Mouse (Mus musculus): ENCODE data around the gene Apoh. TPM values are rescaled to one million over a fixed set of nuclear protein-coding genes. Genes with fewer than 3 reads are reported as not detected.

Apoh gene
- polyA plus RNA-seq, 1 experiment from 2014 or later = 0.29 TPM

- Histone ChIP-seq H3K4me2 (replicated peaks; ENCODE audit: low read depth, low read length) (no peak overlapping the region), H3K4me1 (ENCODE audit: insufficient read depth, low read depth, low read length) (no peaks in the 10 kb centered on the region; the same call in 1 of the 2 replicates), H3K4me3 (ENCODE audit: low read depth, low read length) (no peak overlapping the region), H3K9me3 (ENCODE audit: low read length) (no peaks in the 10 kb centered on the region), H3K36me3 (ENCODE audit: insufficient read depth, low read length) (no peaks in the 10 kb centered on the region), H3K27me3 (replicated peaks; ENCODE audit: insufficient read depth, low read length) (no peaks in the 10 kb centered on the region), H3K27ac (ENCODE audit: low read length) (no peak overlapping the region), H3K9ac (replicated peaks; ENCODE audit: low read depth) (no peak overlapping the region)
- ATAC-seq (no peak), DNase-seq (ENCODE audit: low spot score) (no peak)
- 55% methylated on average over 5 of the region's 5 CpGs for WGBS
- TF ChIP-seq EP300 (IDR thresholded peaks at IDR 0.05) = no peak
- no peak for TF ChIP-seq CTCF (IDR thresholded peaks at IDR 0.05)
These were observed 33.4 kb upstream of the Apoh start for GRCm38 (mm10) chr11:108309791-108310190.

- Histone ChIP-seq H3K9ac (replicated peaks; ENCODE audit: low read depth) (no peak overlapping the region), H3K27me3 (replicated peaks; ENCODE audit: insufficient read depth, low read length) (no peaks in the 10 kb centered on the region), H3K27ac (ENCODE audit: low read length) (no peak overlapping the region), H3K4me1 (ENCODE audit: insufficient read depth, low read depth, low read length) (no peaks in the 10 kb centered on the region; the same call in 1 of the 2 replicates), H3K4me3 (ENCODE audit: low read depth, low read length) (no peak overlapping the region), H3K9me3 (ENCODE audit: low read length) (no peaks in the 10 kb centered on the region), H3K36me3 (ENCODE audit: insufficient read depth, low read length) (no peaks in the 10 kb centered on the region), H3K4me2 (replicated peaks; ENCODE audit: low read depth, low read length) (no peak overlapping the region)
- no peak for TF ChIP-seq EP300 (IDR thresholded peaks at IDR 0.05)
- no peak for DNase-seq (ENCODE audit: low spot score)
- 63% methylated on average over 2 of the region's 2 CpGs for WGBS
- no peak for ATAC-seq
These were observed 31.2 kb upstream of the Apoh start for GRCm38 (mm10) chr11:108311912-108312311.

- no peak overlapping the region for H3K27ac ChIP-seq (ENCODE audit: low read length)
- no peak overlapping the region for H3K4me2 ChIP-seq (replicated peaks; ENCODE audit: low read depth, low read length)
- H3K4me3 ChIP-seq (ENCODE audit: low read depth, low read length) = no peak overlapping the region
- no peak overlapping the region for H3K9ac ChIP-seq (replicated peaks; ENCODE audit: low read depth)
- H3K9me3 ChIP-seq (ENCODE audit: low read length) = no peaks in the 10 kb centered on the region
- TF ChIP-seq EP300 (IDR thresholded peaks at IDR 0.05) (no peak), CTCF (IDR thresholded peaks at IDR 0.05) (no peak)
- 62% methylated on average over 5 of the region's 5 CpGs for WGBS
- ATAC-seq (no peak), DNase-seq (ENCODE audit: low spot score) (no peak)
- no peaks in the 10 kb centered on the region for H3K36me3 ChIP-seq (ENCODE audit: insufficient read depth, low read length)
- no peaks in the 10 kb centered on the region for H3K27me3 ChIP-seq (replicated peaks; ENCODE audit: insufficient read depth, low read length)
- H3K4me1 ChIP-seq (ENCODE audit: insufficient read depth, low read depth, low read length) = no peaks in the 10 kb centered on the region; the same call in 1 of the 2 replicates
These were observed 30.6 kb upstream of the Apoh start for GRCm38 (mm10) chr11:108312516-108312915.

- ATAC-seq (no peak), DNase-seq (ENCODE audit: low spot score) (no peak)
These were observed 27.4 kb upstream of the Apoh start for GRCm38 (mm10) chr11:108315736-108316135.

GRCm38 (mm10) chr11:108317878-108318277, 25.3 kb upstream of the Apoh start:
- DNase-seq (ENCODE audit: low spot score) (no peak), ATAC-seq (no peak)
- H3K27me3 ChIP-seq (replicated peaks; ENCODE audit: insufficient read depth, low read length) = no peaks in the 10 kb centered on the region
- no peak overlapping the region for H3K4me2 ChIP-seq (replicated peaks; ENCODE audit: low read depth, low read length)
- no peaks in the 10 kb centered on the region for H3K36me3 ChIP-seq (ENCODE audit: insufficient read depth, low read length)
- WGBS = 63% methylated on average over 6 of the region's 6 CpGs
- no peak overlapping the region for H3K4me3 ChIP-seq (ENCODE audit: low read depth, low read length)
- TF ChIP-seq EP300 (IDR thresholded peaks at IDR 0.05) (no peak), CTCF (IDR thresholded peaks at IDR 0.05) (no peak)
- H3K4me1 ChIP-seq (ENCODE audit: insufficient read depth, low read depth, low read length) = no peaks in the 10 kb centered on the region
- no peaks in the 10 kb centered on the region for H3K9me3 ChIP-seq (ENCODE audit: low read length)
- no peak overlapping the region for H3K9ac ChIP-seq (replicated peaks; ENCODE audit: low read depth)
- H3K27ac ChIP-seq (ENCODE audit: low read length) = no peak overlapping the region

More at GRCm38 (mm10) chr11:108315736-108316135, 27.4 kb upstream of the Apoh start:
- Histone ChIP-seq H3K9ac (replicated peaks; ENCODE audit: low read depth) (no peak overlapping the region), H3K4me2 (replicated peaks; ENCODE audit: low read depth, low read length) (no peak overlapping the region), H3K36me3 (ENCODE audit: insufficient read depth, low read length) (no peaks in the 10 kb centered on the region), H3K27me3 (replicated peaks; ENCODE audit: insufficient read depth, low read length) (no peaks in the 10 kb centered on the region), H3K9me3 (ENCODE audit: low read length) (no peaks in the 10 kb centered on the region), H3K27ac (ENCODE audit: low read length) (no peak overlapping the region), H3K4me1 (ENCODE audit: insufficient read depth, low read depth, low read length) (no peaks in the 10 kb centered on the region), H3K4me3 (ENCODE audit: low read depth, low read length) (no peak overlapping the region)
- 76% methylated on average over 7 of the region's 7 CpGs for WGBS
- TF ChIP-seq CTCF (IDR thresholded peaks at IDR 0.05) (no peak), EP300 (IDR thresholded peaks at IDR 0.05) (no peak)

GRCm38 (mm10) chr11:108319162-108319561, 24.0 kb upstream of the Apoh start:
- H3K4me1 ChIP-seq (ENCODE audit: insufficient read depth, low read depth, low read length) = no peaks in the 10 kb centered on the region
- no peak for DNase-seq (ENCODE audit: low spot score)

GRCm38 (mm10) chr11:108320561-108320960, 22.6 kb upstream of the Apoh start:
- H3K27ac ChIP-seq (ENCODE audit: low read length) = no peak overlapping the region
- H3K4me3 ChIP-seq (ENCODE audit: low read depth, low read length) = no peak overlapping the region
- TF ChIP-seq EP300 (IDR thresholded peaks at IDR 0.05) (no peak), CTCF (IDR thresholded peaks at IDR 0.05) (no peak)
- H3K4me1 ChIP-seq (ENCODE audit: insufficient read depth, low read depth, low read length) = no peaks in the 10 kb centered on the region
- no peak overlapping the region for H3K9ac ChIP-seq (replicated peaks; ENCODE audit: low read depth)
- WGBS = 67% methylated on average over 7 of the region's 7 CpGs
- no peaks in the 10 kb centered on the region for H3K27me3 ChIP-seq (replicated peaks; ENCODE audit: insufficient read depth, low read length)
- no peaks in the 10 kb centered on the region for H3K9me3 ChIP-seq (ENCODE audit: low read length)
- no peak for DNase-seq (ENCODE audit: low spot score)
- no peak for ATAC-seq
- H3K36me3 ChIP-seq (ENCODE audit: insufficient read depth, low read length) = no peaks in the 10 kb centered on the region
- H3K4me2 ChIP-seq (replicated peaks; ENCODE audit: low read depth, low read length) = no peak overlapping the region

More at GRCm38 (mm10) chr11:108319162-108319561, 24.0 kb upstream of the Apoh start:
- ATAC-seq = no peak
- H3K36me3 ChIP-seq (ENCODE audit: insufficient read depth, low read length) = no peaks in the 10 kb centered on the region
- WGBS = 82% methylated on average over 11 of the region's 11 CpGs
- TF ChIP-seq CTCF (IDR thresholded peaks at IDR 0.05) (no peak), EP300 (IDR thresholded peaks at IDR 0.05) (no peak)
- H3K4me2 ChIP-seq (replicated peaks; ENCODE audit: low read depth, low read length) = no peak overlapping the region
- no peaks in the 10 kb centered on the region for H3K27me3 ChIP-seq (replicated peaks; ENCODE audit: insufficient read depth, low read length)
- H3K4me3 ChIP-seq (ENCODE audit: low read depth, low read length) = no peak overlapping the region
- no peak overlapping the region for H3K9ac ChIP-seq (replicated peaks; ENCODE audit: low read depth)
- no peak overlapping the region for H3K27ac ChIP-seq (ENCODE audit: low read length)
- no peaks in the 10 kb centered on the region for H3K9me3 ChIP-seq (ENCODE audit: low read length)

All from lung, postnatal 0 days (tissue).